16 mouse cellular contexts compared by ENCODE assay signal in the genomic region with DNA sequence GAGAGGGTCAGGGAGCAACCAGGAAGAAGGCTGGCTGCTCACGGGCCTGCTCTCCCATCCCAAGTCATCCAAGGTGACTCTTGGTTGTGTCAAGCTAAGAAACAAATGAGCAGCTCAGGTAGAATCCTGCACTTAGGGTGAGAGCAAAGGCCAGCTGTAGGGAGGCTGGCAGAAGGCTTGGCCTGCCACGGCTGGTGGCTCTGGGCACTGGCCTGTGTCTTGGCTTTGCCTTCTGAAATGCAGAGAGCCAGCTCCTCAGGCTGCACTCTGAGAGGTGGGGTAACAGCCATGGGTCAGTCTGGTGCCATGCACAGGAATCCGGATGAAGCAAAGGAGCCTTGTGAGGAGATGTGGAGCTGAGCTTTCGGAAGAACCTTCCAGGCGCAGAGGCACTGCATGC. TPM values are rescaled to one million over a fixed set of nuclear protein-coding genes. Genes with fewer than 3 reads are reported as not detected.
"Had no signal": no experiment of that assay in that cellular context is flagged by ENCODE, and none has a peak within 500 bp of the region (broad histone marks: within the 10 kb centered on the region; RNA-seq: fewer than 3 reads in every experiment).

No protein-coding gene starts in this region.

- DNase-seq: layer of hippocampus, postnatal 36 days; left cerebral cortex, postnatal 4 days; liver, postnatal 0 days; lung, embryonic 14.5 days; right cerebral cortex, adult 18-20 months; right cerebral cortex, postnatal 14 days; right cerebral cortex, postnatal 4 days; thymus, adult 2 months; thymus, postnatal 14 days; thymus, postnatal 4 days had no signal

- ATAC-seq: inflammation-experienced regulatory T-cells, adult 6 months; intestine, embryonic 16.5 days; liver, postnatal 0 days; lung, postnatal 0 days; midbrain, embryonic 15.5 days had no signal

RNA-seq across cellular contexts. Expression of gene Gm20431, which starts 7.1 kb away (rescaled TPM):
- polyA plus RNA-seq: inflammation-experienced regulatory T-cells, adult 6 months; large intestine, adult 2 months; macrophage had no signal
